Mouse (Mus musculus) heart, postnatal 10 days (tissue): ENCODE results near the gene Nptxr. TPM values are rescaled to one million over a fixed set of nuclear protein-coding genes. Genes with fewer than 3 reads are reported as not detected.

Experiments
- DNase-seq, 2 experiments: peaks; one replicate each; pipeline ENCODE4 v3.0.0; 2021
- intact Hi-C: fragments of 180-260 bp; cut with DNase I; formaldehyde crosslinking; loops from one replicate; pipeline ENCODE4 v1.15.1; 2025
- total RNA-seq, 2 experiments: library from RNA; stranded (reverse); gene quantifications; 2 replicates each; pipeline ENCODE4 v1.2.3; 2021

The Nptxr gene
- 1 to 10 TPM; 3.8 to 4.1 TPM for total RNA-seq

GRCm38 (mm10) chr15:79804352-79805071 lies at the start of gene Nptxr:
Nptxr (minus strand) TSS chr15:79804766.
- intact Hi-C loops: no loop called here
- peak; percentile 57 to 58 for DNase-seq

GRCm38 (mm10) chr15:79850143-79850542 lies 45.6 kb upstream of the Nptxr start:
- no peak for DNase-seq
- intact Hi-C loops: no loop called here

DNA sequence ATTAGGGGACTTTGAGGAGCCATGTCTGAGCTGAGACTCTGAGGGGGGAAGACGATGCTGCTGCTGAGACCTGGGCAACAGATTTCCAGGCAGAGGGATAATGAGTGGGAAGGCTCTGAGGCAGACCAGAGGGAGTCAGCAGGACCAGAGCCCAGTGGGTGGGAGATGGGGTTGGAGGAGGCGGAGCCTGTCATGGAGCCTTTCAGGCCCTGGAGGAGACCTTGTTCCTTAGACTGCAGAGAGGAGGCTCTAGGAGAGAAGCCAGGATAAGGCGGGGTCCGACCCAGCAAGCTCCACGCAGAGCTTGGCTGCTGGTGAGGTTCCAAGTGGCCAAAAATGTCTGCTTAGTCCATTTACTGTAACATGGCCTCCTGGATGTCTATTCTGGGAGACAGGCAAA lies 42.5 kb upstream of the Nptxr start:
- peak; percentile 69 to 70 for DNase-seq
- intact Hi-C loops: no loop called here

DNA sequence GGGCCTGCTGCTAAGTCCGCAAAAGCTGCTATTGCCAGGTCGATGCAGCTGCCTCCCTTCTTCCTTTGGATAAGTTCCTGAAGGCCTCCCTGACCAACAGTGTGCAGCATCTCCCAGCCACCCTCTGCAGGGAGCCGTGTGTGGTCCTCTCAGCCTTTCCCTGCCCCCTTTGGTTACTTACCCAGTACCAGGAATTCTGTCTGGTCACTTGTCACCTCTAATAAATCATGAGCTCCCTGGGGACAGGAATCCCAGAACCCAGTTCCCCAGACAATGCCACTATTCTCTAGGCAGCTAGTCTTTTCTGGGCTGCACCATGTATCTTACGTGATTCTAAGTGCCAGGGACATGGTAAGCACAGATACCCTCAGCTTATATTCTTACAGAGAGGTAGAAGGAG lies 41.4 kb upstream of the Nptxr start:
- intact Hi-C loops: no loop called here
- DNase-seq: no peak

DNA sequence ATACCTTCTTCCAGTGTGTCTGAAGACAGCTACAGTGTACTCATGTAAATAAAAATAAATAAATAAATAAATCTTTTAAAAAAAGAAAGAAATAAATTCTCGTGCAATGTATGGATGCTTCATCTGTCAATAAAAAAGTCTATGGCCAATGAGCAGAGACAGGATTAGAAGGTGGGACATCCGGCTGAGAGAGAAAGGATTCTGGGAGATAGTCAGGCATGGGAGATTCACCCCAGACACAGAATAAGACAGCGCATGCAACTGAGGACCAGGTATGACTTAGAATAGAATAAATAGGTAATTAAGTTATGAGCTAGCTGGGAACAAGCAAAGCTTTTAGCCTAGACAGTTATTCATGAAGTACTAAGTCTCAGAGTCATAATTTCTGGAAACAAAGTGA lies 38.4 kb upstream of the Nptxr start:
- DNase-seq: no peak
- intact Hi-C loops: no loop called here

DNA sequence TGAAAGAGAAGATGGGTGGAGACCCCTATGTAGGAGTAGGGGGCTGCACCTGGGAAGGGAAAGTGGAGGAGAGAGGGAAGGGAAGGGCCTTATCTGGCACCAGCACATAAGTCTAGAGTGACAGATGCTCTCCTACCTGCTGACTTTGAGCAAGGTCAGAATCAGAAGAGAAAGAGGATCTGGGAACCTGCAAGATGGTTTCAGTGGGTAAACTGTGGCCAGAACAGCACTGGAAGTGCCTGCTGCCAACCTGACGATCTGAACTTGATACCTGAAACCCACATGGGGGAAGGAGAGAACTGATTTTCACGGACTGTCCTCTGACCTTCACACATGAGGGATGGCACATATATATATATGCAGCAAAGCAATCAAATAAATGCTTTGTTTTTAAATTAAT lies 35.7 kb upstream of the Nptxr start:
- no peak for DNase-seq
- intact Hi-C loops: no loop called here

GRCm38 (mm10) chr15:79834881-79835260 lies 30.3 kb upstream of the Nptxr start:
- DNase-seq: no peak
- intact Hi-C loops: loop anchor here (5.0 kb wide), 2 partner anchors 92 to 247 kb away; no protein-coding TSS in a partner anchor

DNA sequence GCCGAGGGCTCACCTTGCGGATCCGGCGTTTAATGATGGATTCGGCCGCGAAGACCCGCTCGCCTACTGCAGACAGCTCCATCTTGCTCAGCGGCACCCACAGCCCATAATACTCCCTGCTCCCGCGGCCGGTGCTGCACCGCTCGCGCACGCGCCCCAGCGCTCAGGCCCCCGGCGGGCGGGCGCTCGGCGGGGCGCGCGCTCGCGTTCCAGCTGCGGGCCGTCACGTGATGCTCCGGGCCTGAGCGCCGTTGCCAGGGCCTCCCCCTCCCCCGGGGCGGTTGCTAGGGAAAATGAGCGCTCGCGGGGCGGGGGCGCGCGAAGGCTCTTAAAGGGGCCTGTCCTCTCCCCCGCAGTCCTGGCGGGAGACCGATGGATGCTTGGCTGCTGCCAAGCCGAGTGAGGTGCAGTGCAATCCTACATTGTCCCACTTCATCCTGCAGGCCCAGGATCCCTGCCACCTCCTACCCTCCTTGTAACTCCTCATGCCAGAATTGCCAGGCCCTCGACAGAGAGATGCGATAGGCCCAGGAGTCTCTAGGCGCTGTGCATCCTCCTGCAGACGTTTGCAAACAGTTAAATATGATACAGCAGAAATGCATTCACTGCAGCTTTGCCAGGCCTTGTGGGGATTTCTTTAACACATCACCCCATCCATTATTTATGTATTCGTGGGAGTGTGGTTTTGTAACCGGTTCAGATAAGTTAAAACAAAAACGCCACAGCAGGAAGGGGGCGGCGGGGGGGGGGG lies 29.7 kb upstream of the Nptxr start, which contains the start of the genes Npcd and Cbx6:
TSS of gene Npcd (minus strand) at position 108 of the 751 bp plus-strand sequence.
TSS of gene Cbx6 (minus strand) at position 559 of the 751 bp plus-strand sequence.
- intact Hi-C loops: loop anchor here (5.0 kb wide), 2 partner anchors 93 to 248 kb away; no protein-coding TSS in a partner anchor
- peak; percentile 98 to 99 for DNase-seq

DNA sequence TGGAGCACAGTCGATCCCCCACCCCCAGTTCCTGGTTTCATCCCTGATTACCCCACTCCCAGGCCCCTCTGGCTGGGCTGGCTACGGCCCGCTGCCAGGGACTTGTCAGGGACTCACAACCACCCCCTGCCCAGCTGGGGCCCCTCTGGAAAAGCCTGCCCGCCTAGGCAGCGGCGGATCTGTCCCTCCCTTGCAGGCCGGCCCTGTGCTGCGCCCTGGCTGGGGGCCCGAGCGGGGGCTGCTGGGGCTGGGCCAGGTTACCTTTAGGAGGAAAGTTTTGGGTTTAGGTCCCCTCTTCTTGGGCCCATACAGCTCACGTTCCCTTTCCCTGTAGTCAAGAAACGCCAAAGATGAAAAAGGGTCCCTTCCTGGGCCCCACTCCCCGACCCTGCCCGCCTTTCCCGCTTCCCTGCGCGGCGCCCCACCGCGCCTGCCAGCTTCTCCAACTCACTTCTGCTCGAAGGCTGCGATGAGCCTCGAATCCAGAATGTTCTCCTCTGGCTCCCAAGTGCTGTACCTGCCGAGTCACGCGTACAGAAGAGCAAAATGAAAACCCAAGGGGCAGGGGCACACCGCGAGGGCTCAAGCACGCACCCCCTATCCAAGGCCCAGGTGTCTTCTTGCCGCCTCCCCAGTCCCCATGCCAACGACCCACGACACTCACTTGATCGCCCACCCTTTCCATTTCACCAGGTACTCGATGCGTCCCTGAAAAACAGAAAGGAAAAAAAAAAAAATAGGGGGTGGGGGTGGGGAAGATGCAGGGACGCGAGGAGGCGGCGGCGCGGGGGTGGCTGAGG lies 28.9 kb upstream of the Nptxr start:
- intact Hi-C loops: loop anchor here (5.0 kb wide), 2 partner anchors 94 to 249 kb away; no protein-coding TSS in a partner anchor
- DNase-seq: peak; percentile 53 to 57

GRCm38 (mm10) chr15:79832064-79832900 lies 27.7 kb upstream of the Nptxr start:
- intact Hi-C loops: loop anchor here (1.0 to 5.0 kb wide), 3 partner anchors 51 to 250 kb away; no protein-coding TSS in a partner anchor

GRCm38 (mm10) chr15:79830388-79830787 lies 25.8 kb upstream of the Nptxr start:
- DNase-seq: peak; percentile 85 to 90
- intact Hi-C loops: loop anchor here (2.0 to 5.0 kb wide), 3 partner anchors 78 to 252 kb away; no protein-coding TSS in a partner anchor

More at GRCm38 (mm10) chr15:79832064-79832900, 27.7 kb upstream of the Nptxr start:
- DNase-seq: peak; percentile 85 to 90

DNA sequence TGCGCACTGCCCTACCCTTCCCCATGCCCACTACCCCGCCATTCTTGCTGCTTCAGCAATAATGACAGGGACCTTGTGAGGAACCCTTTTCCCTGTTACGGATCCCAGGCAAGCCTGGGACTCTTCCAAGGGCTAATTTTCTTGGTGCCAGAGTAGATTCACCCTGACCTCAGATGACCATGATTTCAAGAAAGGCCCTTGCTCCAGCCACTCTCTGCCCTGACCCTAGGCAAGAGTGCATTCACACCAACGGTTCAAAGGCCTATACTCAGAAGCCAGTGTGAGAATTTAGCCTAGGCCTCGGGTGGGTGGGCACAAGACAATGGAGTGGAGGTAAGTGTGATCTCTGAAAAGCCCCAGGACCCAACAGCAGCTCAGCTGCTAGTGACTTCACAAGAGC lies 24.9 kb upstream of the Nptxr start:
- no peak for DNase-seq
- intact Hi-C loops: no loop called here

- intact Hi-C loops: no loop called here
- DNase-seq: peak in 1 of 2 experiments; percentile 60
These were observed 23.9 kb upstream of the Nptxr start for GRCm38 (mm10) chr15:79828366-79829035.

GRCm38 (mm10) chr15:79827778-79828210 lies 23.2 kb upstream of the Nptxr start:
- no peak for DNase-seq
- intact Hi-C loops: no loop called here

DNA sequence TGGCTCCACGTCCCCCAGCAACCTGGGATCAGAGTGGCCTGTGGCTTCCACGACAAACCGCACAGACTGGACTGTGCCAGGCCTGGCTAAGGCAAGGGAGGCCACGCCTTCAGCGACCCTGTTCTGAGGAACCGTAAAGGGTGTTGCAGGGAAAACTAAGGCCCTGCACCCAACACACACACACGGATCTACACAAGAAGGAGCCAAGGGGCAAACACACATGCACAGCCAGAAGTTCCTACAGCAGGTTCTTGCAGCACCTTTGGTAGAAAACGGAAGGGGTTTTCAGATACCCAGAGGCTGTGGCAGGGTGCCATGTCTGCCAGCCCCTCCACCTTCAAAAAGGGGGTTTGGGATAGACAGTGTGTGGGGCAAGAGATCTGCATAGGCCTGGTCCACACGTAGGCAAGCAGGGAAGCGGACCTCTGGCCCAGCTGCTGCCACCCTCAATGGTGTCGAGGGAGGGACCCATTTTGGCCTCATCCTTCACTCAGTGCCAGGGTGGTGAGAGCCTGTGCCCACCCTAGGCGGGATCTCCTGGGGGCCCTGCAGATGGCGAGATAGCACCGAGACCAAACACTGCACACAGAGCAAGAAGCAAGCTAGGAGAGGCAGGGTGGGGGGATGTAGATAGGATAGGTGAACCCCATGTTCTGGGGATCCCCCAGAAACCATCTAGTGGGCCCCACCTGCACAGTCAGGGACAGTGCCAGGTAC lies 22.7 kb upstream of the Nptxr start:
- DNase-seq: no peak
- intact Hi-C loops: no loop called here

GRCm38 (mm10) chr15:79826221-79826935 lies 21.8 kb upstream of the Nptxr start:
- no peak for DNase-seq
- intact Hi-C loops: no loop called here

- DNase-seq: no peak
- intact Hi-C loops: no loop called here
These were observed 20.7 kb upstream of the Nptxr start for GRCm38 (mm10) chr15:79825146-79825825.
